Mouse (Mus musculus) kidney, postnatal 0 days (tissue): ENCODE measurements around the gene Arntl2. TPM values are rescaled to one million over a fixed set of nuclear protein-coding genes. Genes with fewer than 3 reads are reported as not detected.

ENCODE experiments used
- ATAC-seq: fragments of 200-750 bp; cut with Nextera tagmentation; replicated peaks from 2 replicates; pipeline ENCODE4 v1.8.0; 2017; ENCODE audit warnings: low read depth, moderate number of reproducible peaks, moderate TSS enrichment, moderate library complexity; ENCODE audit not compliant: low FRiP score
- DNase-seq: peaks from one replicate; pipeline ENCODE4 v3.0.0-alpha.2; 2016; ENCODE audit warnings: low spot score
- H3K27ac ChIP-seq: fragments of 300-500 bp; sonication (generic); 2 replicates; pipeline ENCODE4 v1.5.1; 2014; ENCODE audit warnings: mild to moderate bottlenecking
- H3K27me3 ChIP-seq: fragments of 300-500 bp; sonication (generic); 2 replicates; pipeline ENCODE4 v1.6.1; 2014; ENCODE audit warnings: low read length, mixed read lengths; ENCODE audit not compliant: insufficient read depth
- H3K36me3 ChIP-seq: fragments of 300-500 bp; sonication (generic); 2 replicates; pipeline ENCODE4 v1.6.1; 2014; ENCODE audit warnings: low read length, mixed read lengths; ENCODE audit not compliant: insufficient read depth
- H3K4me1 ChIP-seq: fragments of 300-500 bp; sonication (generic); replicated peaks from 2 replicates; pipeline ENCODE4 v1.6.1; 2014; ENCODE audit warnings: antibody characterized with exemption, low read length, mixed read lengths; ENCODE audit not compliant: insufficient read depth
- H3K4me2 ChIP-seq: fragments of 300-500 bp; sonication (generic); 2 replicates; pipeline ENCODE4 v1.6.1; 2014; ENCODE audit warnings: mild to moderate bottlenecking, low read length, moderate library complexity, mixed read lengths
- H3K4me3 ChIP-seq: fragments of 300-500 bp; sonication (generic); replicated peaks from 2 replicates; pipeline ENCODE4 v1.5.1; 2014; ENCODE audit warnings: low read depth, low read length
- H3K9ac ChIP-seq: fragments of 300-500 bp; sonication (generic); 2 replicates; pipeline ENCODE4 v1.6.1; 2014; ENCODE audit warnings: low read depth, low read length
- H3K9me3 ChIP-seq: fragments of 300-500 bp; sonication (generic); replicated peaks from 2 replicates; pipeline ENCODE4 v1.6.1; 2016; ENCODE audit warnings: low read length, inconsistent platforms, mixed read lengths
- CTCF ChIP-seq: IDR thresholded peaks from 2 replicates; pipeline ENCODE4 v1.5.1; 2016; ENCODE audit warnings: antibody characterized with exemption, low read depth, mild to moderate bottlenecking, moderate library complexity
- whole genome bisulfite sequencing: fragments of 180-500 bp; shearing (Covaris S2); extraction: QIAGEN DNeasy Blood & Tissue Kit; methylation state at CpG from one replicate; pipeline ENCODE4 v1.1.7; 2014; 5-methylcytosine and 5-hydroxymethylcytosine counted together
- polyA plus RNA-seq: library from polyadenylated mRNA; unstranded; fragments of >200 nt; fragmentation: Nextera tagmentation; extraction: Ambion mirVana; gene quantifications from 2 replicates; pipeline ENCODE4 v1.2.1, GENCODE M21; 2015

The Arntl2 gene
- polyA plus RNA-seq = 1.2 and 1.8 TPM in 2 replicates

GRCm38 (mm10) chr6:146795924-146796545 lies at the start of gene Arntl2:
TSS of gene Arntl2 (plus strand) at chr6:146796055.
- no peaks in the 10 kb centered on the region for H3K36me3 ChIP-seq
- peak within 1 kb of the TSS; percentile 44 for H3K4me3 ChIP-seq
- H3K27me3 ChIP-seq = no peaks in the 10 kb centered on the region
- H3K9me3 ChIP-seq = no peaks in the 10 kb centered on the region
- WGBS = under 1% methylated on average over 36 of the region's 36 CpGs
- peak within 1 kb of the TSS; percentile 68 for H3K4me2 ChIP-seq
- no peak for TF ChIP-seq CTCF
- ATAC-seq (peak; percentile 94), DNase-seq (peak; percentile 80)
- H3K4me1 ChIP-seq = 0 out of 2 replicates have a peak, but pooled peaks cover 4% of the 10 kb centered on the region
- no peak within 1 kb of the TSS for H3K27ac ChIP-seq
- peak within 1 kb of the TSS; percentile 50 for H3K9ac ChIP-seq

- no peaks in the 10 kb centered on the region for H3K27me3 ChIP-seq
- ATAC-seq (no peak), DNase-seq (no peak)
- no peak overlapping the region for H3K4me2 ChIP-seq
- H3K9me3 ChIP-seq = no peaks in the 10 kb centered on the region
- H3K36me3 ChIP-seq = no peaks in the 10 kb centered on the region
- WGBS = 62% methylated on average over 5 of the region's 5 CpGs
- no peak overlapping the region for H3K4me3 ChIP-seq
- H3K4me1 ChIP-seq = no peaks in the 10 kb centered on the region
- no peak for TF ChIP-seq CTCF
- H3K27ac ChIP-seq = no peak overlapping the region
- no peak overlapping the region for H3K9ac ChIP-seq
Observed at GRCm38 (mm10) chr6:146746577-146746976, 49.3 kb upstream of the Arntl2 start.

- no peaks in the 10 kb centered on the region for H3K4me1 ChIP-seq
- no peak overlapping the region for H3K27ac ChIP-seq
- no peak overlapping the region for H3K4me3 ChIP-seq
- DNase-seq (no peak), ATAC-seq (no peak)
- TF ChIP-seq CTCF = no peak
- no peak overlapping the region for H3K9ac ChIP-seq
- H3K36me3 ChIP-seq = no peaks in the 10 kb centered on the region
- H3K9me3 ChIP-seq = no peaks in the 10 kb centered on the region
- no peaks in the 10 kb centered on the region for H3K27me3 ChIP-seq
- H3K4me2 ChIP-seq = no peak overlapping the region
Observed at GRCm38 (mm10) chr6:146747057-146747456, 48.8 kb upstream of the Arntl2 start.

GRCm38 (mm10) chr6:146748271-146748670 lies 47.6 kb upstream of the Arntl2 start:
- no peak for DNase-seq
- no peak for TF ChIP-seq CTCF
- Histone ChIP-seq H3K4me3 (no peak overlapping the region), H3K36me3 (no peaks in the 10 kb centered on the region), H3K27ac (no peak overlapping the region), H3K4me1 (no peaks in the 10 kb centered on the region), H3K9ac (no peak overlapping the region), H3K9me3 (no peaks in the 10 kb centered on the region), H3K4me2 (no peak overlapping the region), H3K27me3 (no peaks in the 10 kb centered on the region)
- 85% methylated on average over 1 of the region's 1 CpGs for WGBS
- ATAC-seq = no peak

GRCm38 (mm10) chr6:146751671-146752070 lies 44.2 kb upstream of the Arntl2 start:
- TF ChIP-seq CTCF = no peak
- DNase-seq = peak; percentile 23
- Histone ChIP-seq H3K36me3 (no peaks in the 10 kb centered on the region), H3K9ac (no peak overlapping the region), H3K27me3 (no peaks in the 10 kb centered on the region), H3K4me3 (no peak overlapping the region), H3K4me1 (no peaks in the 10 kb centered on the region), H3K27ac (no peak overlapping the region), H3K9me3 (no peaks in the 10 kb centered on the region), H3K4me2 (no peak overlapping the region)
- WGBS = 37% methylated on average over 1 of the region's 1 CpGs
- ATAC-seq = no peak

GRCm38 (mm10) chr6:146752178-146752577 lies 43.7 kb upstream of the Arntl2 start:
- no peak for TF ChIP-seq CTCF
- Histone ChIP-seq H3K4me3 (no peak overlapping the region), H3K4me1 (no peaks in the 10 kb centered on the region), H3K27ac (no peak overlapping the region), H3K27me3 (no peaks in the 10 kb centered on the region), H3K36me3 (no peaks in the 10 kb centered on the region), H3K4me2 (no peak overlapping the region), H3K9me3 (no peaks in the 10 kb centered on the region), H3K9ac (no peak overlapping the region)
- no peak for DNase-seq
- ATAC-seq = no peak
- WGBS = 92% methylated on average over 2 of the region's 2 CpGs

GRCm38 (mm10) chr6:146752612-146753011 lies 43.2 kb upstream of the Arntl2 start:
- no peak for DNase-seq
- Histone ChIP-seq H3K4me3 (no peak overlapping the region), H3K4me2 (no peak overlapping the region), H3K27ac (no peak overlapping the region), H3K9me3 (no peaks in the 10 kb centered on the region), H3K36me3 (no peaks in the 10 kb centered on the region), H3K27me3 (no peaks in the 10 kb centered on the region), H3K9ac (no peak overlapping the region), H3K4me1 (no peaks in the 10 kb centered on the region)
- ATAC-seq = no peak
- whole genome bisulfite sequencing = 79% methylated on average over 1 of the region's 1 CpGs
- no peak for TF ChIP-seq CTCF
